Comparison of ENCODE assay signal across 7 mouse cellular contexts in genomic region chr19:4927904-4928531, GRCm38 (mm10). TPM values are rescaled to one million over a fixed set of nuclear protein-coding genes. Genes with fewer than 3 reads are reported as not detected.
DNase-seq lines count a peak whose midpoint lies in the region; ATAC-seq lines count a peak whose summit lies in the region.

TSS of gene Dpp3 (minus strand) at chr19:4928287.

- under 1% methylated on average over 32 of the region's 32 CpGs for WGBS in embryonic facial prominence, embryonic 12.5 days
- WGBS in limb, embryonic 11.5 days, result under 1% methylated on average over 32 of the region's 32 CpGs
- under 1% methylated on average over 32 of the region's 32 CpGs for WGBS in midbrain, embryonic 14.5 days

- H3K27me3 ChIP-seq in embryonic facial prominence, embryonic 12.5 days, result no peaks in the 10 kb centered on the region
- H3K27me3 ChIP-seq in limb, embryonic 11.5 days (ENCODE audit: control insufficient read depth, insufficient read depth, low read length), result no peaks in the 10 kb centered on the region
- no peaks in the 10 kb centered on the region for H3K27me3 ChIP-seq in midbrain, embryonic 14.5 days (ENCODE audit: control insufficient read depth, insufficient read depth, low read length)

- peaks cover 28% of the 10 kb centered on the region for H3K36me3 ChIP-seq in embryonic facial prominence, embryonic 12.5 days
- peaks cover 7% of the 10 kb centered on the region for H3K36me3 ChIP-seq in limb, embryonic 11.5 days (ENCODE audit: control insufficient read depth, insufficient read depth, low read length)
- H3K36me3 ChIP-seq in midbrain, embryonic 14.5 days (ENCODE audit: control insufficient read depth, insufficient read depth, low read length), result peaks cover 44% of the 10 kb centered on the region

- no peaks in the 10 kb centered on the region for H3K9me3 ChIP-seq in embryonic facial prominence, embryonic 12.5 days
- H3K9me3 ChIP-seq in limb, embryonic 11.5 days (ENCODE audit: control insufficient read depth, low read length), result no peaks in the 10 kb centered on the region
- no peaks in the 10 kb centered on the region for H3K9me3 ChIP-seq in midbrain, embryonic 14.5 days (ENCODE audit: control insufficient read depth, low read length)

- H3K4me3 ChIP-seq in embryonic facial prominence, embryonic 12.5 days, result peak within 1 kb of the TSS; percentile 61
- H3K4me3 ChIP-seq in limb, embryonic 11.5 days (ENCODE audit: low read depth, low read length), result peak within 1 kb of the TSS; percentile 50
- peak within 1 kb of the TSS; percentile 48 for H3K4me3 ChIP-seq in midbrain, embryonic 14.5 days (replicated peaks; ENCODE audit: low read depth, low read length)

- H3K9ac ChIP-seq in embryonic facial prominence, embryonic 12.5 days, result peak within 1 kb of the TSS; percentile 61
- H3K9ac ChIP-seq in limb, embryonic 11.5 days (ENCODE audit: low read length), result peak within 1 kb of the TSS; percentile 49
- H3K9ac ChIP-seq in midbrain, embryonic 14.5 days (replicated peaks; ENCODE audit: low read length), result peak within 1 kb of the TSS; percentile 66

- ATAC-seq in embryonic facial prominence, embryonic 12.5 days (ENCODE audit: insufficient number of reproducible peaks, insufficient read depth, low FRiP score, low TSS enrichment), result peak; percentile 92
- ATAC-seq in limb, embryonic 11.5 days (ENCODE audit: insufficient number of reproducible peaks, low FRiP score, low TSS enrichment, low read depth), result peak; percentile 96
- peak; percentile 98 for ATAC-seq in midbrain, embryonic 14.5 days (ENCODE audit: low FRiP score, low TSS enrichment)

- DNase-seq in adrenal gland, postnatal 25 days, result peak; percentile 99
- peak; percentile 100 for DNase-seq in heart, adult 11 months
- DNase-seq in kidney, adult 18-20 months, result peak; percentile 99
- peak; percentile 100 for DNase-seq in limb, embryonic 11.5 days (ENCODE audit: low spot score)
- peak; percentile 99 for DNase-seq in midbrain, embryonic 14.5 days
- peak; percentile 97 to 98 for DNase-seq in spleen, adult 18-20 months

- H3K27ac ChIP-seq in embryonic facial prominence, embryonic 12.5 days, result peak within 1 kb of the TSS; percentile 75
- no peak within 1 kb of the TSS; the same call in 1 of the 2 replicates for H3K27ac ChIP-seq in limb, embryonic 11.5 days (replicated peaks; ENCODE audit: low read depth, low read length)
- H3K27ac ChIP-seq in midbrain, embryonic 14.5 days (replicated peaks; ENCODE audit: low read depth, low read length), result peak within 1 kb of the TSS; percentile 82

- peaks cover 20% of the 10 kb centered on the region; the same call in 1 of the 2 replicates for H3K4me1 ChIP-seq in embryonic facial prominence, embryonic 12.5 days
- peaks cover 7% of the 10 kb centered on the region for H3K4me1 ChIP-seq in limb, embryonic 11.5 days (ENCODE audit: control insufficient read depth, insufficient read depth, low read length)
- H3K4me1 ChIP-seq in midbrain, embryonic 14.5 days (ENCODE audit: control insufficient read depth, insufficient read depth, low read length), result peaks cover 19% of the 10 kb centered on the region

- H3K4me2 ChIP-seq in embryonic facial prominence, embryonic 12.5 days (replicated peaks), result peak within 1 kb of the TSS; percentile 65
- H3K4me2 ChIP-seq in limb, embryonic 11.5 days (ENCODE audit: low read depth, severe bottlenecking), result peak within 1 kb of the TSS; percentile 63
- peak within 1 kb of the TSS; percentile 85 for H3K4me2 ChIP-seq in midbrain, embryonic 14.5 days (ENCODE audit: low read length)

RNA-seq across cellular contexts. Expression of gene Dpp3, which starts in this region (rescaled TPM):
- 102 and 126 TPM in 2 replicates for total RNA-seq in adrenal gland, postnatal 25 days (2021)
- polyA plus RNA-seq in embryonic facial prominence, embryonic 12.5 days (2016; fragmentation: Nextera tagmentation; extraction: Ambion mirVana), result 144 and 147 TPM in 2 replicates
- polyA plus RNA-seq in limb, embryonic 11.5 days (2014; fragmentation: Nextera tagmentation; extraction: Ambion mirVana), result 143 and 147 TPM in 2 replicates
- 102 and 103 TPM in 2 replicates for polyA plus RNA-seq in midbrain, embryonic 14.5 days (2014; fragmentation: Nextera tagmentation; extraction: Ambion mirVana)
